Mouse (Mus musculus) olfactory bulb, adult 2 months (tissue): ENCODE measurements around the gene Tmub1.

Experiments
- CTCF ChIP-seq: fragments of 200-500 bp; IDR thresholded peaks from 2 replicates; pipeline ENCODE4 v1.5.1; 2012; ENCODE audit warnings: low read depth, mild to moderate bottlenecking, low read length, moderate library complexity; ENCODE audit not compliant: insufficient read depth
- POLR2A ChIP-seq: fragments of 200-500 bp; IDR thresholded peaks from 2 replicates; pipeline ENCODE4 v1.6.1; 2012; ENCODE audit warnings: mild to moderate bottlenecking, low read depth, low read length, moderate library complexity; ENCODE audit not compliant: insufficient read depth

DNA sequence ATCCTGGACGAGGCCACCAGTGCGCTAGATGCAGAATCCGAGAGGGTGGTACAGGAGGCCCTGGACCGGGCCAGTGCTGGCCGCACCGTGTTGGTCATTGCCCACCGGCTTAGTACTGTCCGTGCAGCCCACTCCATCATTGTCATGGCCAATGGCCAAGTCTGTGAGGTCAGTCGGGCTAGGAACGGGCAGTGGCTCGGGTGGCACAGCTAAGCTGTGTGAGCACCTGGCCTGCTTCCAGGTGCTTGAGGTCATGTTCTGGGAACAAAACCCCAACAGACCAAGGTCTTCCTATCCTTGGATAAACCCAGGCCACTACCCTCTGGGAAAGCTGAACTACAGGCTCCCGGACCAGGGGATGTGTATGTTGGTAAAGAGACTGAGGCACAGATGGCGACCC lies 39.0 kb downstream of the Tmub1 start:
- TF ChIP-seq CTCF (no peak), POLR2A (no peak)
